Mouse (Mus musculus) telencephalon, adult 2 months (tissue): ENCODE data around the gene Snx21.

Source experiments
- DNase-seq: peaks from one replicate; pipeline ENCODE4 v3.0.0-alpha.2; 2011; ENCODE audit warnings: low read depth, low spot score

Snx21 gene

DNA sequence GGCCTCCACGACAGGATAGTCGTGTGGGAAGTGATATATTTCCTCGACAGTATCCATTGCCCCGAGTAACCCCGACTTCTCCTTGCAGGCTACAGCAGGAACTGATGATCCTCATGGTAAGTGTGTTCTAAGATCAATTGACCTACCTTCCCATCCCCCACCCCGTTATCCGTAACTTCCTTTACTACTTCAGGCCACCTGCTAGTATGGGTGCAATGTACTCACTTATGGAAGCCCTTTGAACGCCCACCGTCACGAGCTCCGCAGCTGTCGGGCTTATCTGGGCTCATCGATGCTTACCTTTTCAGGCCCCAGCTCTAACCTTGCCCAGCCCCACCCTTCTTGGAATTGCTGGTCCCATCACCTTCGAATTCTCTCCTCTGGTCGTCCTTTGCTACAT is 15.3 kb upstream of the Snx21 start:
- no peak for DNase-seq

DNA sequence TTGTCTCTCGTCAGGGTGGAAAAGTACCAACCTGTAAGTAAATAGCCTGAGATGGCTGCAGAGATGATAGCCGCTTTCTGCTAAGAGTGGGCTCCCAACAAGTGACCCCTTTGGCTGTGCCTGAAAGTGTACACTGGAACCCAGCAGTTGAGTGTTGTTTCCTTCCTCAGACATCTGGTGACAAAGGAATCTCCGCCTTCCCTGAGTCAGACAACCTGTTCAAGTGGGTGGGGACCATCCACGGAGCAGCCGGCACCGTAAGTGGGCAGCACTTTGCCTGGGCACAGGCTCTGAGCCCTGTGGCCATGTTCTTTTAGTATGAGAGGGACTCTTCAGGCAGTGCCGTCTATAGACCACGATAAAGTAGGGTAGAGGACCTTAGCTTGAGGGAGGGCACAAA is 14.5 kb upstream of the Snx21 start:
- no peak for DNase-seq

DNA sequence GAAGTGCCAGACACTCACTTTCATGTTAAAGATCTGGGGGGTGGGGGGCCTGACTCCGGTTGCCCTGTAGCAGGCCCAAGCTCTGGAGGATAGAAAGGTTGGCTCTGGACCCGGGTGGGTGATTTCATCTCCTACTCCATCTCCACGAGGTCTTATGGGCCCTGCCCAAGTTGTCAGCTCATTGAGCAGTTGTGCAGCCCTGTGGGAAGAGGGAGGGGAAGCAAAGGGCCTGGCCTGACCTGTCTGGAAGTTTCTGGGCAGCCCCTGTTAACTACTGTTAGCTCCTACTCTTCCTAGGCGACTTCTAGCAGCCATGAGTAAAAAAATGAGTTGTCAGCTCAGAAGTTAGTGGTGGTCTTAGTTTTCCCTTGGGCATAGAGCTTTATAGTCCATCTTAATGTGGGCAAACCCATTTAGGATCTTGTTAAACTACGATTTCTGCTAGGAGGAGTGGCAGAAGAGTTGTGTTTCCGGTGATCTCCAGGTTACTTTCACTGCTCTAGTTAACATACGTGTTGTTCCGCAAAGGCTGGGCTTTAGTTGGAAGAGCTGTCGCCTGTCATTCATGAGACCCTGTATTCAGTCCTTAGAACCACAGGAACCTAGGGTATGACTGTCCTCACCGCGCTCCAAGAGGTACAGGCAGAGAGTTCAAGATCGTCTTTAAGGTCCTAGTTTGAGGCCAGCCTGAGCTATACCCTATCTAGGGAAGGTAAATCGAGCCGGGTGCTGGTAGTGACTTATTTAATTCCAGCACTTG is 12.2 kb upstream of the Snx21 start:
- DNase-seq: no peak

DNA sequence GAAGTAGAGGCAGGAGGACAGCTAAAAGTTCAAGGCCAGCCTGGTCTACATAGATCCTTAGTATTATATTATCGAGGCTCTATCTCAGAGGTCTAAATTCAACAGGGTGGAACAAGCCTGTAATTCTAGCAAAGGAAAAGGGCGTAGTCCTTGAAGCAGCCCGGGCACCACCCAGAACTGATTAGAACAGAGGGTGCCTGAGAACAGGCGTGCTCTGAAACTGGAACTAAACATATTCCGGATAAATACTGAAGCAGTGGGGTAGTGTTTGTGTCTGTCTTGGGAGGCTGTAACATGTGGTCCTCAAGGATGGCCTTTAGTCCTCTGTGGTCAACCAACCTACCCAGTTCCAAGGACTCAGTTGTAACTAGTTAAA is 11.6 kb upstream of the Snx21 start:
- DNase-seq: no peak

DNA sequence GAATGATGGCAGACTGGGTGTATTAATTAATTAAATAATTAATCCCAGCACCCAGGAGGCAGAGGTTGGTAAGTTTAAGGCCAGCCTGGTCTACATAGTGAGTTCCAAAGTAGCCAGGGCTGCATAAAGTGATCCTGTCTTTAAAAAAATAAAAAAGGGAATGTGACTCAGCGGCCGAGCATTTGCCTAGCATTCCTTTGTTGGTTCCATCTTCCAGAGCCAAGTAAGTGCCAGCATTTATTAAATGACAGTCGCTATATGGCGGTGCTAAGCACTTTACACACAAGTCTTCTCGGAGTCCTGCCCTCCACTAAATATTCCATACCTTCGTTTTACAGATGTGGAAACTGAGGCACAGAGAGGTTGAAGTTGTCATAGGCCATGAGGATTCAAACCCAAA is 9.5 kb upstream of the Snx21 start:
- DNase-seq: no peak

DNA sequence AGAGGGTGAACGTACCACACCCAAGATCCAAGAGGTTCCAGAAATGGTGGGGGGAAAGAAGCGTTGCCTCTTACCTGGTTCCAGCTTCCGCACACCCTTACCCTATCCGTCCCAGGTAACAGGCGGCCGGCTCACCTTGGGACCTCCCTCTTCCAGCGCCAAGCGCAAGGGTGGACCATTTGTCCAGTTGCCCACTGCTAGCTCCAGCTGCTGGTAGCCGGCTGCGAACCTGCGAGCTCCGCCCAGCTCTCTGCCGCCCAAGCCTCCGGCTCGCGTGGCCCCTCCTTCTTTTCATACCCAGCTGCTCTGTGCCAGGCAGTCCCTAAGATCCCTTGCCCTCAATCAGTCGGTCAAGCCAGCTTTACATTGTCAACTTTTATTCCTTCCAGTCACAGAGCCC is 8.8 kb upstream of the Snx21 start:
- DNase-seq: no peak

DNA sequence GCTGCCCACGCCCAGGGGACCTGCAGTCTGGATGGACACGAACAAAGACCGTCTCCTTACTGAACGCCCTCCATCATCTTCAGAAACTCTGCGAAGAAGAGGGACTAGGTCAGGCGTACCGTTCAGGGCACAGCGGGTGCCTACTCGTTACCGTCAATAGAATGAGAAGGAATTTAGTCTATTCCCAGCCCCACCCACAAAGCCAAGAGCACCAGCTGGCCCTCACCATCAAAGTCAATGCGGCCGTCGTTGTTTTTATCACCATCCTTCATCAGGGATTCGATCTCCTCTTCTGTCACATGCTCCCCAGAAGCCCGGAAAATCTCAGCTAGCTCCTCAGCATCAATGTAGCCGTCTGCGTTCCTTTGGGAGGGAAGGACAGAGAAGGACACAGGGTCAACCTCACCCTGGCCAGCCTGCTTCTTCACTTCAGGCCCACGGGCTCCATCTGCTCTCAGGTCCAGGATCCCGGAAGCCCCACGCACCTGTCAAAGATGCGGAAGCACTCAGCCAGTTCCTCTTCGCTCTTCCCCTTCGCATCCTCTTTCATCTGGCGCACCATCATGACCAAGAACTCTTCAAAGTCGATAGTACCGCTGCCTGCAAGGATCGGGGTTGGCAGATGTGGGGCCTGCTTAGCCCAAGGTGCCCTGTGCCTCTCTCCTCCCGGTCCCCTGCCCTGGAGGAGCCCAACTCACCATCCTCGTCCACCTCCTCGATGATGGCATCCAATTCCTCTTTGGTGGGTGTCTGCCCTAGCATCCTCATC is 8.2 kb upstream of the Snx21 start:
- no peak for DNase-seq

DNA sequence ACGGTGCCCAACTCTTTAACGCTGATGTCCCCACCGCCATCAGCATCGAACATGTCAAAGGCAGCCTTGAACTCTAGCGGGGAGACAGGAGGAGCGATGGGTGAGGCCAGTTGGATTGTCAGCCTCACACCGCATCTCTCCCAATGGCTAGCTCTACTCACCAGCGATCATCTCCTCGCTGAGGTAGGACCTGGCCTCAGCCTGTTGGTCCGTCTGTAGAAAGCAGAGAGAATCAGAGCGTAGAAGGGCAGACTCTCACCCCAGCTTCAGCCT is 7.7 kb upstream of the Snx21 start:
- DNase-seq: no peak

DNA sequence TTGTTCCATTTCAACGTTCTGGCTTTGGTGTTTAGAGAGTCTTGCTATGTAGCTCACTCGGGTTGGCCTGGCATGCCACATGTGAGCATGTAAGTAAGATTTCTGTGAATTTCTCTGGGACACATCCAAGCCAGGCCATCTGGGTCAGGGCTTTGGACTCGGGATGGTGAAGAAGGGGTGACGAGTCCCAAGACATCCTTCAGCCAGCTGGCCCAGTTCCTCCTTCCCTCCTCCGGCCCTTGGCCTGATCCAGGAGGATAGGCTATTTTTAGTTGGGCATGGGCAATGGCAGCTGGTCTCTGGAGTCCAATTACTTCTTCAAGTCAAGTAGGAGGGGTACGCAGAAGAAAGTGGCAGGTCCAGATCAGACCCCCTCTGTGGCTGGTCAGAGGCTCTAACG is 6.8 kb upstream of the Snx21 start:
- no peak for DNase-seq

DNA sequence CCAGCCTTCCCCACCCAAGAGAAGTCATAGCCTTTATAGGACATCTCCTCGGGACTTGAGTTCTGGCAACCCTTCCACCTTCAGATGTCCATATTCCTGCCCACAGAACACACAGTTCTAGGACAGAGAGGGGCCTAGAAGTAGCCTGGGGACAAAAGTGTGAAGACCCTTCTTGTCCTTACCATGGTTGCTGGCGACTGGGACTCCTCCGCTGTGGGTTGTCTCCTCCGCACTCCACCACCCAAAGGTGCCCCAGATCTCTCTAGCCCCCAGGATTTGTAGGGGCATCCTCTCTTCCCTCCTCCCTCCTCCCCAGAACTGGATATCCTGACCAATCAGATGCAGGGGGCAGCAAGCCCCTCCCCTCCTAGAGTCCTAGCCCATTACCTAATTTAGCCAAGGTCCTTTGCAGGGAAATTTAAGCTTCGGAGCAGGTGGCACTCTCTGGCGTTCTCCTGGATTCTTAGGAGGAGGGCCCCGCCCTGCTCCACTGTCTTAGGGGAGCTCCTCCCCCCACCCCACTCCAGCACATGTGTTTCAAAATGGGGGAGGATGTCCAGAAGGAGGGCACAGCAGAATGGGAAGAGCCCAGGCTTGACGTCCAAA is 6.0 kb upstream of the Snx21 start, which contains the start of gene Tnnc2:
Tnnc2 (minus strand) TSS at position 487 of the 606 bp plus-strand sequence.
- no peak for DNase-seq

DNA sequence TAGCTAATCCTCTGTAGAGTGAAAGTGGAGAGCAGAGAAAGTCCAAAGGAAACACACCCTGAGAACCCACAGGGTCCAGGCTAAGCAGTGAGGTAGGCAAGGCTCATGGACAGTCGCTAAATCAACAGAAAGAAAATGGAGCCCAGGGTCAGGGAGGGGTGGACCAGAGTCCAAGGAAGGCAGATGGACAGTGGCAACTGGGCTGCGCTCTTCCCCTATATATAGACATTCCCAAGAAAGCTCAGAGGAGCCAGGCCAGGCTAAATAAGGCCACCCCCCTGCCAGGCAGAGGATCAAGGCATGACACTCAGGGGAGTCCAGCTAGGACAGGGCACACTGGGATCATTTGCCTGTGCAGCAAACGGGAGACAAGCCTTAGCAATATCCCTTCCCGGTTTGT is 3.7 kb upstream of the Snx21 start:
- DNase-seq: no peak

DNA sequence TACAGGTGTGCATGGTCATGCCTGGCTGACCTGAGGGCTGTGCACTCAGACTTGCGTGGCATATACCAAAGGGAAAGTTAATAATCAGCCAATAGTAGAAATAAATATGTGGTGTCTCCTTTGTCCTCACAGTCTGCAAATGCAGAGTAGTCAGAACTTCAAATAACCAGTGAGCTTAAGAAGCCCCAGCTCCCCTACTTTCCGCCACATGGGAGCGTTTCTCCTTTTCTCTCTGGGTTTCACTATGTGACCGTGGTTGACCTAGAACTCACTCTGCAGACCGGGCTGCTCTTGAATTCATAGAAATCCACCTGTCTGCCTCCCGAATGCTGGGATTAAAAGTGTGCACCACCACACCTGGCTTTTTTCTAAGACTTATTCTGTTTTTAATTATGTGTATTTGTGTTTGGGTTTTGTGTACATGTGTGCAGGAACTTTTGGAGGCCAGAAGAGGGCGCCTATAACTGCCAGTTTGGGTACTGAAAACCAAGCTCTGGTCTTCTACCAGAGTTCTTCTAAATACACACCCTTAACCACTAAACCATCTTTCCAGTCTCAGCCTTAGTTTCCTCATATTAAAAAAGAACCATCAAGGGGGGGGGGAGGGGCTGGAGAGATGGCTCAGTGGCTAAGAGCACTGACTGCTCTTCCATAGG is 1.6 kb upstream of the Snx21 start:
- DNase-seq: no peak

DNA sequence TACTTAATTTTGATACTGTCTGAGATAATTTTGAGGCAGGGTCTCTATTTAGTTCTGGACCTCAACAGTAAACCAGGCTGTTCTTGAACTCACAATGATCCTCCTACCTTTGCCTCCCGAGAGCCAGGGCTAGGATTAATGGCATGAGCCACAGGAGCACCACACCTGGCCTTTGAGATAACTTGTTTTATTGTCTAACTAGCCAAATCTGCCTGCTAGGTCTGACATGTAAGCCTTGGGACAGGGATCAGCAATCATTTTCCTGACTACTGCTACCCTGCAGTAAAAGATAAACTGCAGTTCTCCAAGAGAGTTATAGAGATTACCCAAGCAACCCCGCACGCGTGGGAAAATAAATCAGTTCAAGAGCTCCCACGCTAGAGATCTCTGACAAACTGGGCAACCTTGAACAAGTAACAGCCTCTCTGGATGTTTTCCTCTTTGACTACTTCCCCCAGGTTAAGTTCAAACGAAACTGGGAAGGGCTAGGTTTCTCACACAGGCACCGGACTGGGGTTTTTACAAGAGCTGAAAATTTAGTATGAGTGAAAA is 678 bp upstream of the Snx21 start:
- DNase-seq: no peak

DNA sequence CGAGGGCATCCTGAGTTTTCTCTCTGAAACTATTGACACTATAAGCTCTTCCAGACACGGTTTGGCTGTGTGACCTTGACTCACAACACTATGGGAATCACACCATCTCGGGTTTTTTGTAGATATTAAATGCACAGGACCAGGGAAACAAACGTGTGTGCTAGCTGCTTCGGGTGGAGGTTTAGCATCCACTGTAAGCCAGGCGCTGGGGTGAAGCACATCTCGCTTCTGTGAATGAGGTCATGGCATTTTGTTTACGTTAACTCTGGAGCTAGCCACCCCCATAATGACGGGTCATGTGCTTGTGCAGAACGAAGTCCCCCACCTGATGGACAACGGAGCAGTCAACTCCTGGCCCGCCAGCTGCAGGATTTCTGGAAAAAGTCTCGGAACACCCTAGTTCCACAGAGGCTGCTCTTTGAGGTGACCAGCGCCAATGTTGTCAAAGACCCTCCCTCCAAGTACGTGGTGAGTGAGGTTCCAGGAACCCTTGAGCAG is 814 bp downstream of the Snx21 start:
- no peak for DNase-seq

DNA sequence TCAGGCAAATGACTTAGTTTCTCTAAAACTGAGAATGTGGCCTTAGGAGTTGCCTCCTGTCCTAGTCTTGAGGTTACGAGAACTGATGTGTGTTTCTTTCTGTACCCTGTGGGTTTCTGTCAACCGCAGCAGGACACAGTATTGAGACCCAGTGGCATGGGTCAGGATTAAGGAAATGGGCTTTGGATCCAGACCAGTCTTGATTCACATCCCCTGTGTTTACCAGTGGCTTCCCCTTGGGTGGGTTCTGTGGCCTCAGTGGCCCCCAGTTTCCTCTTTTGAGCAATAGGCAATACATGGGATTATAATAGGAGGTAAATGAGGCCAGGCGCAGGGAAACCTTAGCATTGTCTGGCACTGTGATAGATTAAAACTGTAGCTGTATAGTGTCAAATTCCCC is 1.4 kb downstream of the Snx21 start:
- no peak for DNase-seq

DNA sequence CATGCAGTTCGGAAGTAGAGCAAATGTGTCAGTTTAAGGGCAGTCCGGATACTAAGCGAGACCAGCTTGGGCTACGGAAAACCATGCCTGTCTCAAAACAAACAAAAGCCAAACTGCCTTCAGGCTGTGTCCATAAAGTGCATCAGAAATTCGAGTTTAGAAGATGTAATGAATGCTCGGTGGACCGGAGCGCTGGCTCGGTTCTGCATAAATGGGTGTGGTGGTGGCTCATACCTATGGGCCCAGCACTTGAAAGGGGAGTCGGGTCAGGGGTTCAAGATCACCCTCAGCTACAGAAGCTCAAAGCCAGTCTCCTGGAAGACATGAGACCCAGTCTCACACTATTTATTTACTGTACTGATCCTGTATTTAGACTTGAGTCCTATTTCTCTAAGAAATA is 2.2 kb downstream of the Snx21 start:
- no peak for DNase-seq

DNA sequence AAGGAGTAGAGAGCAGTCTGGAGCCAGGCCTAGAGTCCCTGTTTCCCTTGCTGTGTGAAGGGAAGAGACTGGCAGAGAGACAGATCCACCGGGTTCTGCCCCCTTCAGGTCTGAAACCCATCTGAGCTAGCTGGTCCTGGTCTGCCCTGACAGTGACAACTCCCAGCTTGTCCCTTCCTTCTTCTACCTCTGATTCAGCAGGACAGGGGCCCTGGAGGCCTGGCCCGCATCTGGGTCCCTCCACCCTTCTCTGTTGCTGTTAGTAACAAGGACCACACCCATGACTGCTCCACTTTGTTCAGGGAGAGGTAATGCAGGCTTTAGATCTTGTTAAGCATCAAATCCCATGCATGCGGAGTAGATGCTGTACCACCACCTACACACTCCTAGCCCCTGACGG is 2.8 kb downstream of the Snx21 start:
- no peak for DNase-seq

DNA sequence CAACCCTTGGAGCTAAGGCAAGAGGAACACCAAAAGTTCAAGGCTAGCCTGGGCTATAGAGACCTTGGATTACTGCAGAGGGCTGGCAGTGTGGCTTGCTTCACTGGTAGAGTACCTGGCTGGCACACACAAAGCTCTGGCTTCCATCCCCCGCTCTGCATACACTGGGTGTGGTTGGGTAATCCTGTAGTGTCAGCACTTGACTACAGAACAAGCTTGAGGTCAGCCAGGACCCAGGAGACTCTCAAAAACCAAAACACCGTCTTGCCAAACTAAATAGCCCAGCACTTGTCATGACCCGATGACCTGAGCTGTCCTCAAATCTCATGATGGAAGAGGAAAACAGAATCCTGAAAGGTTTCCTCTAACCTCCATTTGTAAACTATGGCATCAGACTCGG is 4.8 kb downstream of the Snx21 start:
- DNase-seq: no peak

DNA sequence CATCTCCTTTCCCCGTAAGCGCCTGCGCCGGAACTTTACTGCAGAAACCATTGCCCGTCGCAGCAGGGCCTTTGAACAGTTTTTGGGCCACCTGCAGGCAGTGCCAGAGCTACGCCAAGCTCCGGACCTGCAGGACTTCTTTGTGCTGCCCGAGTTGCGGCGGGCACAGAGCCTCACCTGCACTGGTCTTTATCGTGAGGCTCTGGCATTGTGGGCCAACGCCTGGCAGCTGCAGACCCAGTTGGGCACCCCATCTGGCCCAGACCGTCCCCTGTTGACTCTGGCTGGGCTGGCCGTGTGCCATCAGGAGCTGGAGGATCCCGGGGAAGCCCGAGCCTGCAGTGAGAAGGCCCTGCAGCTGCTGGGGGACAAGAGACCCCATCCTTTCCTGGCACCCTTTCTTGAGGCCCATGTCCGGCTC is 6.2 kb downstream of the Snx21 start:
- no peak for DNase-seq

DNA sequence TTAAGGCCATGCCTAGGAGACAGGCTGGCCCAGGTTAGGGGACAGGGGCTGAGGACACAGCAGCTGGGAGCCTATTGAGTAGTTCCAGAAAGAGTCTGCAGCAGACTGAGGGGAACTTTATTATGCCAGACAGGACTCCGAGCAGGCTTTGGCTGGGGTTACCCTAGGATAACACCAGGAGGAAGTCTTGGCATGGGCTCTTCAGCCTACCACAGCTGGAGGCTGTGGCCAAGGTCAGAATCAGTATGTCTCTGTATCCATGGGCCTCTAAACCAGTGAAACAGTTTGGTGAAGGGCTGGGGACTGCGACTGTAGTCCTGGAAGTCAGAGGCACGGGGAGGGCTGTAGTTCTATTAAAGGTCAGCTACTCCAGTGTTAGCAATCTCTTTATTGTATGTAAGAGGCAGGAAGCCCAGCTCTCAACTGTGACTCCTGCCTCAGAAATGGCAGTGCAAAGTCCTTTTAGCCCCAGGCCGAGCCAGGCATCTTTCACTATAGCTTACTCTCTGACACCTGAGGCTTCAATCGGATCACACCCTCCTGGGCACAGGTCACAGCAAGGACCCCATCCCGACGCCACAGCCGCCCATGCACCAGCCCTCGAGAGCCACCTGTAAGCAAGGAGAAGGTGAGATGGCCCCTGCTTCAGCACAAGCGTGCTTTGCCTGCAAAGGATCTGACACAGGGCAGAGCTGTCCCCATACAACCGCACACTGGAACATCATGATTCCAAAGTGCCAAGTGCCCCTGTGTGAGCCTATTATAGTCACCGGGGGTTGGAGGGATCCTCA is 7.0 kb downstream of the Snx21 start:
- no peak for DNase-seq

DNA sequence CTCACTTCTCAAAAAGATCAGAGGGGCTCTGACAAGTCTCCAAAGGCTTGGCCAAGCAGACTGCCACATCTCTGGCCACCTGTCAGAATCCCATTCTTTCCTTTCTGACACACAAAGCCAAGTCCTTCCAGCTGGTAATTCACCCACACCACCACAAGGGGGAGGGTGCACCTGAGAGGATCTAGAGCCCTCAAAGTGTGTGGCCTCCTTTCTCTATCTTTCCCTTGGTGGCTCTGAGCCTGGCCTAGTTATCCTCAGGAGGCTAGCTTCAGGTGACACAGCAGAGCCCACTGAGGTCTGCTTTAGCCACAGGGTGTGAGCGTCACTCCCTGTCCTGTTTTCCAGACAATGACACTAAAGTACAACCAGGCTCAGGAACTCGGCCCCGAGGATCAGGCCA is 7.6 kb downstream of the Snx21 start:
- no peak for DNase-seq
